Mouse (Mus musculus) c-Kit-positive CD71-positive TER-119-positive erythroid progenitor cells, embryonic 14.5 days (primary cell): ENCODE results near the gene Slc35a2.
"Not testable (repeated sequence)": the region's sequence is repeated elsewhere in the genome, so short reads cannot be mapped to it uniquely, and the experiment has no call there.

Source experiments
- DNase-seq: peaks from one replicate; pipeline ENCODE4 v3.0.0-alpha.2; 2013; ENCODE audit warnings: low spot score

The Slc35a2 gene

DNA sequence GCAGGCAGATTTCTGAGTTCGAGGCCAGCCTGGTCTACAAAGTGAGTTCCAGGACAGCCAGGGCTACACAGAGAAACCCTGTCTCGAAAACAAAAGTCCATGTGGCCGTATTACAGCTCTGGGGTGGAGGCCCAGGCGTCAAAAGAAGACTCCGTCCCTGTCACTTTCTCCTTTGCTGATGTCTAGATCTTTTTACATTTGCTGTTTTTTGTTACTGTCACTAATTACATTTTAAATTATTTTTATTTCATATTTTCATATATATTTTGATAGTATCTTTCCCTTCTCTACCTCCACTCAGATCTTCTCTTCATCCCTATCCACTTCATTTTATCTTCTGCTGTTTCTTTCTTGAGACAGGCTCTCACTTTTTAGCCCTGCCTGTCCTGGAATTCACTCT lies 23.9 kb downstream of the Slc35a2 start, which contains the start of gene Gm10491:
Gene Gm10491, minus strand, starts transcription at position 101 of the 400 bp plus-strand sequence.
- DNase-seq: no peak

GRCm38 (mm10) chrX:7909242-7909641 lies 25.4 kb downstream of the Slc35a2 start, which contains the start of gene Gm10490:
TSS of gene Gm10490 (plus strand) at chrX:7909542.
- DNase-seq: not testable (repeated sequence)

GRCm38 (mm10) chrX:7910473-7910872 lies 26.6 kb downstream of the Slc35a2 start:
- no peak for DNase-seq

DNA sequence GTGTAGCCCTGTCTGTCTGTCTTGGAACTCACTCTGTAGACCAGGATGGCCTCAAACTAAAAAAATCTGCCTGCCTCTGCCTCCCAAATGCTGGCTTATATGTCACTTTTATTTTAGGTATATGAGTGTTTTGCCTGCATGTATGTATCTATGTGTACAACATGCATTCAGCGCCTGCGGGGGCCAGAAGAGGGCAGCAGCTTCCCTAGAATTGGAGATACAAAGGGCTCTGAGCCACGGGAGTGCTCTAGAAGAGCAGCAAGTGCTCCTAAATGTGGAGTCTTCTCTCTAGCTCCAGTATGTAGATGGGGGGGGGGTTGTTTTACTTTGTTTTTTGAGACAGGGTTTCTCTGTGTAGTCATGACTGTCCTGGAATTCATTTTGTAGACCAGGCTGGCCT lies 31.8 kb downstream of the Slc35a2 start:
- DNase-seq: not testable (repeated sequence)

GRCm38 (mm10) chrX:7917960-7918359 lies 34.1 kb downstream of the Slc35a2 start:
- not testable (repeated sequence) for DNase-seq

GRCm38 (mm10) chrX:7919601-7920383 lies 36.0 kb downstream of the Slc35a2 start, which contains the start of gene Pcsk1n:
TSS of gene Pcsk1n (plus strand) at chrX:7919822.
- no peak for DNase-seq

- DNase-seq: no peak
Observed at GRCm38 (mm10) chrX:7922032-7922431, 38.2 kb downstream of the Slc35a2 start.

GRCm38 (mm10) chrX:7926266-7926665 lies 42.4 kb downstream of the Slc35a2 start:
- DNase-seq: no peak

GRCm38 (mm10) chrX:7927116-7927515 lies 43.3 kb downstream of the Slc35a2 start:
- no peak for DNase-seq

DNA sequence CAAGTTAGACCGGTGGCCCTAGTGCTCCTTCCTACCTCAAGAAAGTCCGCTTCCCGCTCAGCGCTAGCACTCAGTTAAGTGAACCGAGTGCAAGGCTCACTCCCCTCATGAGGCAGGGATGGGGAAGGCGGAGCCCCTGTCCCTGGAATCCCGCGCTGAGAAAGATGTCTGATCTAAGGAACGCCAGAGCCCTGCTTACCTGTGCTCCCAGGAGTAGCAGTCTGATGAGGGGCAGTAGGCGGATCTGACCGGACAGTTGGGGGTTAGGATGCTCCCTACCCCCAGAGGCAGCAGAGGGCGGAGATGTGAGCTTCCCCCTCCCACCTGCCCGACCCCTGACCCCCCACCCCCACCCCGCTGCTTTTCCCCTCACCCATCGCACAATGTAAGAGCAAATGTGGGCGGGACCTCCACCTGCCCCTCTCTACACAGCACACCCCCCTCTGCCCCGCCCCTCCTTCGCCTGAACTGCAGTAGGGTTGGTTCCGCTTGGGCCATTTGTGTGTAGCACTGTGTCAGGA lies 44.5 kb downstream of the Slc35a2 start, which contains the start of gene Eras:
Gene Eras, minus strand, starts transcription at position 338 of the 521 bp plus-strand sequence.
- no peak for DNase-seq

- no peak for DNase-seq
Observed at GRCm38 (mm10) chrX:7936874-7937273, 53.0 kb downstream of the Slc35a2 start.

DNA sequence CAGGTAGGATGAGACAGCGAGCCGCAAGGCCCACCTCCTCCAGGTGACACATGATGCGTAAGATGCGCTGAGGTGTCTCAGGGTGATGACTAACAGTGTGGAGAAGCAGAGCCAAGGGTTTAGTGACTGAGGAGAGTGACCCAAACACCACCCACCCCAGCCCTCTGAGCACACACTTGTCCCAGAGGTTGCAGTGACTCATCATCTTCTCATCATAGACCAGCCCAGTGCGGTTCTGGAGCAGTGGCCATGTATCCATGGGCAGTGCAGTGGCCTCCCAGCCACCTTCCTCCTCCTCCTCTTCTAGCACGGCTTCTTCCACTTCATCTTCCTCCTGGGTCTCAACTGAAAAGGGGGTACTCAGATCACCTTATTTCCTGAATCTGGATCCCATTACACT lies 53.8 kb downstream of the Slc35a2 start:
- DNase-seq: no peak
